Mouse (Mus musculus) cerebellum, adult 8-10 months (tissue): ENCODE data around the gene Sipa1l1.
"Not testable (repeated sequence)": the region's sequence is repeated elsewhere in the genome, so short reads cannot be mapped to it uniquely, and the experiment has no call there.

Experiments
- DNase-seq: peaks from one replicate; pipeline ENCODE4 v3.0.0; 2022

Sipa1l1 gene

DNA sequence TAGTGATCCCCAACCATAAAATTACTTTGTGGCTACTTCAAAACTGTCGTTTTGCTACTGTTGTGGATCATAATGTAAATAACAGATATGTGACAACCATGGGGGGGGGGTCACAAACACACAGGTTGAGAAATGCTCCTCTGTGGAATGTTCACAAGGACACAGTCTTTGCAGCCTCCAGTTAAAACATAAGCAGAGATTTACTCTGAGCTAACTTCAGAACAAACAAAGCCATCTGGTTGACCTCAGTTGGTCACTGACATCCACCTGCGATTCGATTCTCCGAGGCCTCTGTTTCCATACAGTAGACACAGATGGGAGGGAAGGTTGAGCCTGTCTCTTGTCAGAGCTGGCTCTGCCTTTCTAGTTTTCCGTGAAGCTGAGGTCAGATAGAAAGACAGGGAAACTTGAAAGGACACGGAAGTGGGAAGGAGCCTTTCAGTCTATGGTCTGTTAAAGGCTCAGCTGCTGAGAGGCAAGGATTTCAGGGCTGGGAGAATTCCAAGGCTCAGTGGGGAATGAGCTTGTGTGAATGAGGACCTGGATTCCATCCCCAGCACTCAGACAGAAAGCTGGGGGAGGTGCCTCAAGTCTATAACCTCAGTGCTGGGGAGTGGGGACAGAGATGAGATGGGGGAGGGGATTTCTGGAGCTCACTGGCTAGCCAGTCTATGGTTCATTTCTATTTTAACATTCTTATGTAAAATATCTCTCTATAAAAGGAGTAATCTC is 317.9 kb downstream of the Sipa1l1 start:
- DNase-seq: no peak

DNA sequence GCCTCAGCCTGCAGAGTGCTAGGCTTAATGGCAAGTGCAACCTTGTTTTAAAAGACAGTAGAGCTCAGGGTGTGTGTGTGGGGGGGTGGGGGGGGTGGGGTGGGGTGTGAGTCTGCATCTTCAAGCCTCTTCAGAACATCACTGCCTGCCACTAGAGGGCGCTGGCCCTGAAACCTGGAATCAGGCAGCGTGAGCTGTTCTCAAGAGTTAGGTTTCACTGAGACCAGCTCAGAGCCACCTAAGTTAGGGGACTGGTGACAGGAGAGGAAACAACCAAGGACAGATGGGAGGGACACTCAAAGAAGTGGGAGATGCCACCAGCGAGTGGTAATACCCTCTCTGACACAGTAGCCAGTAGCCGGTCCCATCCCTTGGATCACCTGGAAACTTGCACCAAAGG is 320.0 kb downstream of the Sipa1l1 start:
- DNase-seq: no peak

DNA sequence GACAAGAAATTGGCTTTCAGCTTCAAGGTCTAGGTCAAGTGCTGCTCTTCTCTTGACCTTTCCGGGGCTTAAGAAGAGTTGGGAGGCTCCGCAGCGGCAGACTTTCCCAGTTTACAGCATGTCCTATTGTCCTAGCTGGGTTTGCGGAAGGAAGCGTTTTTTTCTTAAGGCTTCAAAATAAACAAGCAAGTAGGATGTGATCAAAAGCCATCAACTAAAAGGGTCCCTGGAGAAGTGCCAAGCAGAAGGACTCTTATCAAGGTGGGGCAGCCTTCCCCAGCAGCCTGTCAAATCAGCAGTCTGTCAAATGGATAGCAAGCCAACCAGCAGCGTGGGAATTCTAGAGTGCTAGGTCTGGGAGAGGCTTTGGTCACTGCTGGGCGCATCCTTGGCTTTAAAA is 320.5 kb downstream of the Sipa1l1 start:
- no peak for DNase-seq

DNA sequence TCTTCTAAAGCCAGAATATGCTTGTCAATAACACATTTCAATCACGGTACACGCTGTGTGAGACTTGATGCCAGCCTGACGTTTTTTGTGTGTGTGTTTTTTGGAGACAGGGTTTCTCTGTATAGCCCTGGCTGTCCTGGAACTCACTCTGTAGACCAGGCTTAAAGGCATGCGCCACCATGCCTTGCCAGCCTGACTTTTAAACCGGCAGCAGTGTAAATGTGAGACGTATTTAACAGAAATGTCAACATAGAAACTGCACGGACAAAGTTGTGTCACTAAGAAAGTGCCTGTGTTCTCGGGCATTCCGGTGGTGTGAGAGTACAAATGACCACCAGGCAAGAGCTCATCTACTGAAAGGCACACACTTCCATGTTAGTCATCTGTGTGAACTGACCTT is 323.3 kb downstream of the Sipa1l1 start:
- no peak for DNase-seq

DNA sequence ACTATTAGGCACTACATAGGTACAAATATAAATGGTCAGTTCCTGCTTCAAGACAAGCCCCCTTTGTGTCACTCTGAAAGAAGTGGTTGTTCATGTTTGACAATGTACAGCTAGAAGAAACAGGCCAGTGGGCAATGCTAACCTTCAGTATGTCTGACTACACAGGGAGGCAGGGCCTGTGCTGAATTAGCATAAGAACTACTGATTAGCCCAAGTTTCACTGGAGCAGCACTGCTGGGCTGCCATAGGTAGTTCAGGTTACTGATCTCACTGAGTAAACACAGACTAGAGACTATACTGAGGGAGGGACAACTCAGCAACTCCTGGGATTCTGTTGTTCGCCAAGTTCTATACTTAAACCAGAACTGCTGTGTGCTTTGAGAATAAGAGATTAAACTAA is 324.1 kb downstream of the Sipa1l1 start:
- not testable (repeated sequence) for DNase-seq

DNA sequence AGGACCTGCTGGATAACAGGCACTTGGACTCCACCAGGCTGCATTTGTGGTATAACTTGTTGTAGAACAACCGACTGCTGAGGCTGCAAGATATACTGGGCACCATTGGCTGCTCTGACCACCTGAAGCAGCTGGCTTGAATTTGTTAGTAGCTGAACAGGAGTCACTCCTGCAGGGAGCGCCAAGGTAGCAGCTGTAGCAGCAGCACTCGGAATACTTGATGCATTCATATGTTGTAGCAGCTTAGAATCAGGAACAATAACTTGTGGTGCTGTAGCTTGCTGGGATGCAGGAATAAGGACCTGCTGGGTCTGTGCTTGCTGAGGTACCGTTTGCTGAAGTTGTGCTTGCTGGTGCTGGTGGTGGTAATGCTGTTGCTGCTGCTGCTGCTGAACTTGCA is 326.8 kb downstream of the Sipa1l1 start:
- DNase-seq: no peak

DNA sequence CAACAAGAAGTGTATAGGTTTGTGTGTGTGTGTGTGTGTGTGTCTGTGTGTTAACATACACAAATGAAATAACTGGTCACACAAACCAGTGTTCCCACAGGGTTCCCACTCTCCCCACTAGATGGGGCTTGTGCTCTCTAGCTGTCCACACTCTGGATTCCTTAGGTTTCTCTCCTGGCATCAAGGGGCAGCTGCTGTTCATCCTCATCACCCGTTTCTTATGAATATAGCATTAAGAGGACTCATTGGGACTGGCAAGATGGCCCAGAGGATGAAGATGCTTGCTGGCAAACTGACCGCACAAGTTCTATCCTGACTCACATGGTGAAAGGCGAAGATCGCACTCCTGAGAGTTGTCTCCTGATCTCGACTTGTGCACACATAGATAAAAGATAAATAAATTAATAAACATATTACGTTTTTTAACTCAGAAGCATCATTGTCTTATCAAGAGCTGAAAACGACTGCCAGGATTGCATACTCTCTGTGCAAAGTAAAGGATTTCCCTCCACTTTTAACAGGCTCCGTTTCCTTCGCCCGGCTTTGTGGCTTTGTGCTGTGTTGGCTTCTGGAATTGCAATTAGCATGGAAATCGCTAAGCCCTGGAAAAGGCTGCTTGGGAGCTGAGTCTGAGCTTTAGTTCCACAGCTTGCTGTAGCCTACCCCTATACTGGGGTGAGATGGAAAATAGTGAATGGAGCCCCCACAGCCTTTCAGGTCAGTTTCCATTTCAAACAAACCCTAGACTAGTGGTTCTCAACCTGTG is 328.9 kb downstream of the Sipa1l1 start:
- peak; percentile 47 for DNase-seq

DNA sequence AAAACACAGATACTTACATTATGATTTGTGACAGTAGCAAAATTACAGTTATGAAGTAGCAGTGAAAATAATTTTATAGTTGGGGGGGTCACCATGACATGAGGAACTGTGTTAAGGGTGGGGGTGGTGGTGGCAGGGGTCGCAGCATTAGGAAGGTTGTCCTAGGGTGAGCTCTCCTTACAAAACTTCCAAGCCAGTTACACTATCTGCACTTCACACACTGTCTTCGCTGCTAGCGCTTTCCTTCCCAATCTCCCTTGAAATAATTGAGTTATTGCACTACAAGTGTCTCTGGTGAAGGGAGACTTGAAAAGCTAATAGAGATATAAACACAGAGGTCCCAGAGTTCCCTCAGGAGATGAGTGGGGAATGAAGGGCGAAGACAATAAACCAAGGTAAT is 329.6 kb downstream of the Sipa1l1 start:
- no peak for DNase-seq

DNA sequence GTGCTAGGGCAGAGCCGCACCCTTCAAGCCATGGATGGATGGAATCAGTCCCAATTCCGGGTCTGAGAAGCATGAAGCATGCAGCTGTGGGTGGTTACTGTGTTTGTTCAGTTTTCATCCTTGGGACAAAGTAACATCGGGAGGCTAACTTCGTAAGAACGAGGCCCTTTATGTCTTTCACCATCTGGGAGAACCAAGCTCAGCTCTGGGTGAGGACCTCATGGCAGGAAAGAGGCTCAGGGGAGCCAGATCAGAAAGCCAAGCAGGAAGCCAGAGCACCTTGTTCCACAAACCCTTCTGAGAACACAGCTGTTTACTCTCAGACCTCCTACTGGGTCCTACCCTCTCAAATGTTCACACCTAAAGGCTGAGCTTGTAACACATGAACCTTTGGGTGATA is 330.6 kb downstream of the Sipa1l1 start:
- no peak for DNase-seq
